19 mouse cellular contexts compared by ENCODE assay signal in the genomic region with DNA sequence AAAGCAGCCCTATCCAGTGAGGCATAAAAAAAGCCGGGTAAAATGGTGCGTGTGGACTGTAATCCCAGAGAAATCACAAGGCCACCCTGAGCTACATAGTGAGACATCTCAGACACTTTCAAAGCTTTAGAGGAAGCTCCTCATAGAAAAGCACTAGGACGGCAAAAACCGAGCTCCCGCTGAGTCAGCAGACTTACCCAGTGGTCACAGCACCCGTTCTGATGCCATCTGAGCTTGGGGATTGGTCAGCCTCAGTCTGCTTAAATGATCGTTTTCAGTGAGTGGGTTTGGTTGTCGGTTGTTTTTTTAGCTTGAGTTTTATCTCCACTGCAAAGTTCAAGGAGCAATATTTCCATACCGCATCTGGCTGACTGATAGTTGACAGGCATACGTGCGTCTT.
"Had no signal": no experiment of that assay in that cellular context is flagged by ENCODE, and none has a peak within 500 bp of the region (broad histone marks: within the 10 kb centered on the region; RNA-seq: fewer than 3 reads in every experiment).

No protein-coding gene starts in this region.

- H3K4me3 ChIP-seq: midbrain, embryonic 10.5 days; midbrain, embryonic 12.5 days; myocyte; neural tube, embryonic 13.5 days; neural tube, embryonic 15.5 days had no signal

- H3K27me3 ChIP-seq: midbrain, embryonic 12.5 days; neural tube, embryonic 13.5 days; neural tube, embryonic 15.5 days had no signal

- ATAC-seq: midbrain, embryonic 16.5 days had no signal

- H3K9me3 ChIP-seq: midbrain, embryonic 10.5 days; midbrain, embryonic 12.5 days; neural tube, embryonic 13.5 days; neural tube, embryonic 15.5 days had no signal

- H3K27ac ChIP-seq: midbrain, embryonic 10.5 days; midbrain, embryonic 12.5 days; neural tube, embryonic 13.5 days; neural tube, embryonic 15.5 days had no signal

- H3K4me2 ChIP-seq: lung, embryonic 14.5 days; midbrain, embryonic 12.5 days; neural tube, embryonic 13.5 days; neural tube, embryonic 15.5 days had no signal

- H3K9ac ChIP-seq: lung, embryonic 14.5 days; midbrain, embryonic 12.5 days; neural tube, embryonic 13.5 days; neural tube, embryonic 15.5 days had no signal

- DNase-seq: lung, adult 18-20 months; lung, embryonic 14.5 days; lung, postnatal 10 days; lung, postnatal 4 days; midbrain, embryonic 14.5 days; retina, postnatal 1 day; right cerebral cortex, adult 18-20 months; right cerebral cortex, postnatal 25 days; right cerebral cortex, postnatal 4 days; spleen, adult 18-20 months; thymus, adult 18-20 months; thymus, postnatal 25 days; thymus, postnatal 4 days had no signal
